Mouse (Mus musculus): ENCODE measurements around the gene Exosc2. TPM values are rescaled to one million over a fixed set of nuclear protein-coding genes. Genes with fewer than 3 reads are reported as not detected.

The Exosc2 gene
- polyA plus RNA-seq, 1 experiment from 2014 or later = 104 TPM

GRCm38 (mm10) chr2:31719202-31719880, 48.8 kb downstream of the Exosc2 start:
- no peak overlapping the region for H3K4me3 ChIP-seq
- no peak for DNase-seq (ENCODE audit: extremely low spot score, low spot score)
- no peak overlapping the region for H3K27ac ChIP-seq
- H3K4me1 ChIP-seq = no peaks in the 10 kb centered on the region
- no peaks in the 10 kb centered on the region for H3K9me3 ChIP-seq
- no peaks in the 10 kb centered on the region for H3K27me3 ChIP-seq (ENCODE audit: poor library complexity, severe bottlenecking)
- 85% methylated on average over 6 of the region's 6 CpGs for WGBS
- H3K36me3 ChIP-seq (replicated peaks) = peaks cover 10% of the 10 kb centered on the region

GRCm38 (mm10) chr2:31719944-31720343, 49.4 kb downstream of the Exosc2 start:
- H3K27ac ChIP-seq = no peak overlapping the region
- peaks cover 9% of the 10 kb centered on the region for H3K36me3 ChIP-seq (replicated peaks)
- no peak overlapping the region for H3K4me3 ChIP-seq
- WGBS = 88% methylated on average over 2 of the region's 2 CpGs
- H3K4me1 ChIP-seq = no peaks in the 10 kb centered on the region
- no peaks in the 10 kb centered on the region for H3K9me3 ChIP-seq
- no peak for DNase-seq (ENCODE audit: extremely low spot score, low spot score)
- H3K27me3 ChIP-seq (ENCODE audit: poor library complexity, severe bottlenecking) = no peaks in the 10 kb centered on the region

GRCm38 (mm10) chr2:31720783-31721182, 50.3 kb downstream of the Exosc2 start:
- no peaks in the 10 kb centered on the region for H3K27me3 ChIP-seq (ENCODE audit: poor library complexity, severe bottlenecking)
- 71% methylated on average over 4 of the region's 4 CpGs for WGBS
- H3K4me3 ChIP-seq = no peak overlapping the region
- no peak overlapping the region for H3K27ac ChIP-seq
- no peak for DNase-seq (ENCODE audit: extremely low spot score, low spot score)
- no peaks in the 10 kb centered on the region for H3K4me1 ChIP-seq
- H3K36me3 ChIP-seq (replicated peaks) = peaks cover 12% of the 10 kb centered on the region; the same call in 1 of the 2 replicates
- H3K9me3 ChIP-seq = no peaks in the 10 kb centered on the region

- no peak for DNase-seq (ENCODE audit: extremely low spot score, low spot score)
- H3K27me3 ChIP-seq (ENCODE audit: poor library complexity, severe bottlenecking) = no peaks in the 10 kb centered on the region
- no peaks in the 10 kb centered on the region for H3K9me3 ChIP-seq
- WGBS = 96% methylated on average over 7 of the region's 7 CpGs
- H3K4me3 ChIP-seq = no peak overlapping the region
- 0 out of 2 replicates have a peak, but pooled peaks cover 5% of the 10 kb centered on the region for H3K36me3 ChIP-seq (replicated peaks)
- H3K4me1 ChIP-seq = 0 out of 2 replicates have a peak, but pooled peaks cover 5% of the 10 kb centered on the region
- no peak overlapping the region for H3K27ac ChIP-seq
These were observed 54.4 kb downstream of the Exosc2 start for GRCm38 (mm10) chr2:31724730-31725490.

GRCm38 (mm10) chr2:31727576-31728277, 57.2 kb downstream of the Exosc2 start:
- H3K27ac ChIP-seq = no peak overlapping the region
- H3K9me3 ChIP-seq = no peaks in the 10 kb centered on the region
- H3K4me3 ChIP-seq = no peak overlapping the region
- H3K4me1 ChIP-seq = 0 out of 2 replicates have a peak, but pooled peaks cover 5% of the 10 kb centered on the region
- no peaks in the 10 kb centered on the region for H3K27me3 ChIP-seq (ENCODE audit: poor library complexity, severe bottlenecking)
- 0 out of 2 replicates have a peak, but pooled peaks cover 7% of the 10 kb centered on the region for H3K36me3 ChIP-seq (replicated peaks)
- 92% methylated on average over 9 of the region's 9 CpGs for WGBS
- DNase-seq (ENCODE audit: extremely low spot score, low spot score) = no peak

- DNase-seq (ENCODE audit: extremely low spot score, low spot score) = no peak
- H3K9me3 ChIP-seq = no peaks in the 10 kb centered on the region
- no peak overlapping the region for H3K4me3 ChIP-seq
- H3K27ac ChIP-seq = no peak overlapping the region
- H3K36me3 ChIP-seq (replicated peaks) = 0 out of 2 replicates have a peak, but pooled peaks cover 5% of the 10 kb centered on the region
- WGBS = 90% methylated on average over 5 of the region's 5 CpGs
- H3K27me3 ChIP-seq (ENCODE audit: poor library complexity, severe bottlenecking) = no peaks in the 10 kb centered on the region
- 0 out of 2 replicates have a peak, but pooled peaks cover 5% of the 10 kb centered on the region for H3K4me1 ChIP-seq
These were observed 60.1 kb downstream of the Exosc2 start for GRCm38 (mm10) chr2:31730640-31731039.

Other genes with a start within 250 kb of the Exosc2 start
- 7.3 and 7.6 TPM in 2 replicates for gene Ass1, start 200.5 kb upstream of the Exosc2 start, polyA plus RNA-seq (2016; fragmentation: Nextera tagmentation; extraction: Ambion mirVana)
- 92.9 and 97.4 TPM in 2 replicates for gene Fubp3, start 98.1 kb upstream of the Exosc2 start, polyA plus RNA-seq (2016; fragmentation: Nextera tagmentation; extraction: Ambion mirVana)
- gene Prdm12, start 30.7 kb upstream of the Exosc2 start, polyA plus RNA-seq (2016; fragmentation: Nextera tagmentation; extraction: Ambion mirVana) = 0.51 and 0.77 TPM in 2 replicates
- gene Abl1, start 17.7 kb downstream of the Exosc2 start, polyA plus RNA-seq (2016; fragmentation: Nextera tagmentation; extraction: Ambion mirVana) = 51.0 and 51.9 TPM in 2 replicates
- 0.09 and 0.14 TPM in 2 replicates for gene Qrfp, start 139.9 kb downstream of the Exosc2 start, polyA plus RNA-seq (2016; fragmentation: Nextera tagmentation; extraction: Ambion mirVana)
- gene Fibcd1, start 175.3 kb downstream of the Exosc2 start, polyA plus RNA-seq (2016; fragmentation: Nextera tagmentation; extraction: Ambion mirVana) = 0.07 and 0.19 TPM in 2 replicates
- 4.9 and 6.8 TPM in 2 replicates for gene Lamc3, start 216.6 kb downstream of the Exosc2 start, polyA plus RNA-seq (2016; fragmentation: Nextera tagmentation; extraction: Ambion mirVana)

Data from forebrain, embryonic 10.5 days (tissue).